Mouse (Mus musculus): ENCODE results near the gene Hsdl2. TPM values are rescaled to one million over a fixed set of nuclear protein-coding genes. Genes with fewer than 3 reads are reported as not detected.
A peak's percentile ranks its signal among the peaks of the same experiment; 100 is the strongest.

Hsdl2 gene
- total and polyA plus RNA-seq, 2 experiments, result 25.8 to 68.9 TPM

GRCm38 (mm10) chr4:59602704-59603103 is 21.3 kb downstream of the Hsdl2 start:
- TF ChIP-seq CTCF (IDR thresholded peaks at IDR 0.05; ENCODE audit: low read depth, low read length), result 0 out of 2 replicates have a peak, but pooled peaks have one; percentile 13
- TF ChIP-seq POLR2A (IDR thresholded peaks at IDR 0.05; ENCODE audit: extremely low read depth, insufficient read depth, low read length), result no peak
- H3K9ac ChIP-seq (ENCODE audit: low read depth, low read length), result no peak overlapping the region
- no peak for DNase-seq (ENCODE audit: extremely low read depth, low read depth, low spot score)
- no peaks in the 10 kb centered on the region; the same call in 1 of the 2 replicates for H3K79me2 ChIP-seq (ENCODE audit: control insufficient read depth, insufficient read depth, low read length)
- no peaks in the 10 kb centered on the region for H3K4me1 ChIP-seq (ENCODE audit: control insufficient read depth, insufficient read depth, low read length)
- WGBS, result 92% methylated on average over 4 of the region's 4 CpGs
- H3K36me3 ChIP-seq (ENCODE audit: control insufficient read depth, insufficient read depth, low read length), result peaks cover 40% of the 10 kb centered on the region
- no peak overlapping the region for H3K4me3 ChIP-seq (ENCODE audit: insufficient read depth, low read depth, low read length)
- no peak overlapping the region for H3K27ac ChIP-seq (replicated peaks; ENCODE audit: insufficient read depth, low read depth, low read length)
- H3K27me3 ChIP-seq (ENCODE audit: control insufficient read depth, insufficient read depth, low read length), result no peaks in the 10 kb centered on the region

- Histone ChIP-seq H3K4me3 (ENCODE audit: insufficient read depth, low read depth, low read length) (no peak overlapping the region), H3K36me3 (ENCODE audit: control insufficient read depth, insufficient read depth, low read length) (peaks cover 33% of the 10 kb centered on the region), H3K4me1 (ENCODE audit: control insufficient read depth, insufficient read depth, low read length) (no peaks in the 10 kb centered on the region), H3K27me3 (ENCODE audit: control insufficient read depth, insufficient read depth, low read length) (no peaks in the 10 kb centered on the region), H3K27ac (replicated peaks; ENCODE audit: insufficient read depth, low read depth, low read length) (no peak overlapping the region), H3K9ac (ENCODE audit: low read depth, low read length) (no peak overlapping the region), H3K79me2 (ENCODE audit: control insufficient read depth, insufficient read depth, low read length) (no peaks in the 10 kb centered on the region)
- WGBS, result 72% methylated on average over 3 of the region's 3 CpGs
- TF ChIP-seq POLR2A (IDR thresholded peaks at IDR 0.05; ENCODE audit: extremely low read depth, insufficient read depth, low read length), result no peak
- TF ChIP-seq CTCF (IDR thresholded peaks at IDR 0.05; ENCODE audit: low read depth, low read length), result no peak
- no peak for DNase-seq (ENCODE audit: extremely low read depth, low read depth, low spot score)
These were observed 23.5 kb downstream of the Hsdl2 start for GRCm38 (mm10) chr4:59604892-59605291.

- TF ChIP-seq POLR2A (IDR thresholded peaks at IDR 0.05; ENCODE audit: extremely low read depth, insufficient read depth, low read length), result no peak
- Histone ChIP-seq H3K27me3 (ENCODE audit: control insufficient read depth, insufficient read depth, low read length) (no peaks in the 10 kb centered on the region), H3K9ac (ENCODE audit: low read depth, low read length) (no peak overlapping the region), H3K79me2 (ENCODE audit: control insufficient read depth, insufficient read depth, low read length) (no peaks in the 10 kb centered on the region), H3K4me1 (ENCODE audit: control insufficient read depth, insufficient read depth, low read length) (no peaks in the 10 kb centered on the region), H3K36me3 (ENCODE audit: control insufficient read depth, insufficient read depth, low read length) (peaks cover 35% of the 10 kb centered on the region), H3K27ac (replicated peaks; ENCODE audit: insufficient read depth, low read depth, low read length) (no peak overlapping the region), H3K4me3 (ENCODE audit: insufficient read depth, low read depth, low read length) (no peak overlapping the region)
- no peak for DNase-seq (ENCODE audit: extremely low read depth, low read depth, low spot score)
- 100% methylated on average over 3 of the region's 3 CpGs for WGBS
These were observed 24.1 kb downstream of the Hsdl2 start for GRCm38 (mm10) chr4:59605501-59605900.

GRCm38 (mm10) chr4:59610411-59610810 is 29.0 kb downstream of the Hsdl2 start:
- TF ChIP-seq POLR2A (IDR thresholded peaks at IDR 0.05; ENCODE audit: extremely low read depth, insufficient read depth, low read length) (no peak), CTCF (IDR thresholded peaks at IDR 0.05; ENCODE audit: low read depth, low read length) (no peak)
- Histone ChIP-seq H3K4me1 (ENCODE audit: control insufficient read depth, insufficient read depth, low read length) (no peaks in the 10 kb centered on the region; the same call in 1 of the 2 replicates), H3K27me3 (ENCODE audit: control insufficient read depth, insufficient read depth, low read length) (no peaks in the 10 kb centered on the region), H3K27ac (replicated peaks; ENCODE audit: insufficient read depth, low read depth, low read length) (no peak overlapping the region), H3K36me3 (ENCODE audit: control insufficient read depth, insufficient read depth, low read length) (peaks cover 50% of the 10 kb centered on the region), H3K4me3 (ENCODE audit: insufficient read depth, low read depth, low read length) (no peak overlapping the region), H3K79me2 (ENCODE audit: control insufficient read depth, insufficient read depth, low read length) (no peaks in the 10 kb centered on the region), H3K9ac (ENCODE audit: low read depth, low read length) (no peak overlapping the region)
- WGBS, result 90% methylated on average over 3 of the region's 3 CpGs
- DNase-seq (ENCODE audit: extremely low read depth, low read depth, low spot score), result no peak

GRCm38 (mm10) chr4:59614986-59615385 is 33.6 kb downstream of the Hsdl2 start:
- Histone ChIP-seq H3K9ac (ENCODE audit: low read depth, low read length) (no peak overlapping the region), H3K4me3 (ENCODE audit: insufficient read depth, low read depth, low read length) (no peak overlapping the region), H3K27ac (replicated peaks; ENCODE audit: insufficient read depth, low read depth, low read length) (no peak overlapping the region), H3K4me1 (ENCODE audit: control insufficient read depth, insufficient read depth, low read length) (no peaks in the 10 kb centered on the region; the same call in 1 of the 2 replicates), H3K36me3 (ENCODE audit: control insufficient read depth, insufficient read depth, low read length) (peaks cover 49% of the 10 kb centered on the region), H3K27me3 (ENCODE audit: control insufficient read depth, insufficient read depth, low read length) (no peaks in the 10 kb centered on the region), H3K79me2 (ENCODE audit: control insufficient read depth, insufficient read depth, low read length) (no peaks in the 10 kb centered on the region)
- TF ChIP-seq CTCF (IDR thresholded peaks at IDR 0.05; ENCODE audit: low read depth, low read length), result no peak
- no peak for TF ChIP-seq POLR2A (IDR thresholded peaks at IDR 0.05; ENCODE audit: extremely low read depth, insufficient read depth, low read length)
- WGBS, result 7% methylated on average over 1 of the region's 1 CpGs
- DNase-seq (ENCODE audit: extremely low read depth, low read depth, low spot score), result peak; percentile 46

- DNase-seq (ENCODE audit: extremely low read depth, low read depth, low spot score), result no peak
- 94% methylated on average over 5 of the region's 5 CpGs for WGBS
- no peak overlapping the region for H3K4me3 ChIP-seq (ENCODE audit: insufficient read depth, low read depth, low read length)
- no peaks in the 10 kb centered on the region for H3K79me2 ChIP-seq (ENCODE audit: control insufficient read depth, insufficient read depth, low read length)
- H3K9ac ChIP-seq (ENCODE audit: low read depth, low read length), result no peak overlapping the region
- TF ChIP-seq POLR2A (IDR thresholded peaks at IDR 0.05; ENCODE audit: extremely low read depth, insufficient read depth, low read length) (no peak), CTCF (IDR thresholded peaks at IDR 0.05; ENCODE audit: low read depth, low read length) (no peak)
- H3K36me3 ChIP-seq (ENCODE audit: control insufficient read depth, insufficient read depth, low read length), result peaks cover 14% of the 10 kb centered on the region
- H3K27ac ChIP-seq (replicated peaks; ENCODE audit: insufficient read depth, low read depth, low read length), result no peak overlapping the region
- H3K27me3 ChIP-seq (ENCODE audit: control insufficient read depth, insufficient read depth, low read length), result no peaks in the 10 kb centered on the region
- H3K4me1 ChIP-seq (ENCODE audit: control insufficient read depth, insufficient read depth, low read length), result no peaks in the 10 kb centered on the region; the same call in 1 of the 2 replicates
These were observed 38.4 kb downstream of the Hsdl2 start for GRCm38 (mm10) chr4:59619611-59620245.

Measured in liver, adult 2 months (tissue).